Mouse (Mus musculus) thymus, postnatal 14 days (tissue): ENCODE results near the gene Gas7.

Source experiments
- DNase-seq: peaks from one replicate; pipeline ENCODE4 v3.0.0; 2021

Gas7 gene

DNA sequence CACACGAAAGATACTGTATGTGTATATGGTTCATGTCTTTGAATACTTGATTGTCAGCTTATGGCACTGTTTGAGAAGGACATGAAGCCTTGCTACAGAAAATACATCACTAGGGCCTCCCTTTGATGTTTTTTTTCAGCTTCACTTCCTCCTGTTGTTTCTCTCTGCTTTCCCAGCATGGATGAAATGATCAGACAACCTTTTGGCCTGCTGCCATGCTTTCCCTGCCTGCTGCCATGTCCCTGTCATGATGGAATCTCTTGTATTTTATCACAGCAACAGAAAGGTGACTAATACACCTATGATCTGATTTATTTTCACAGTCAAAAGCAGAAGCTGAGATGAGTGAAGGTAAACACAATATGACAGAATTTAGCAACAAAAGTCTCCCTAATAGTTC lies 278.5 kb downstream of the Gas7 start:
- DNase-seq, result no peak

DNA sequence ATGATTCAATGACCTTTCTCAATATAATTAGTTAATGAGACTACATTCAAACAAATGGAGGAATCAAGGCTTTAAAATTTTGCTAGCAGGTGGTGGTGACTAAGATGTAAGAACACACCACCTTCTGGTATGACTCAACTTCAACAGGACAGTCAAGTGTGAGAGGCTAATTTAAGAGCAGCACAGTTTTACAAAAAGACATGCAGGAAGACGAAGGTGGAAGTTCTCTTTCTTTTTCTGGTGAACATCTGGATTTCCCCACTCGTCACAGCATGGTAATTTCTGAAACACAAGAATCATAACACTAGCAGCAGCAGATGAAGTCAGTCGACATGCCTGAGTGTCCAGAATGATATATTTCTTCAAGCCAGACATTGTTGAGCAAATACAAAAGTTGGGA lies 279.4 kb downstream of the Gas7 start:
- DNase-seq, result no peak

DNA sequence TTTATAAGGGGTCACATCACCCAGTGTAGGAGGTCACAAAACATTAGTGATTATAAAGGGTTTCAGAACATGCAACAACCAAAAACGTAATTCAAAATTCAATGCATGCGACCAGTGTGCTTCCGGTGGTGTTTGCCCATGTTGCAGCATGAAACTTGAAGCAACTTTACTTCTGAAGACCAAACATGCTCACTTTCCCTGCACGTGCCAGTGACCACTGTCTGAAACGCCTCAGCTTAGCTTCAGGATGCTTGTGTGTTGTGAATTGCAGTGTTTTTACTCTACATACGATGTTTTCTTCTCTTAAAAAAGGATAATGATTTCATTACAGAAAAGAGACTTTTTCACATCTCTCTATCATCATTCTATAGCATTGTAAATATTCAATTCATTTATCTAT lies 283.1 kb downstream of the Gas7 start:
- DNase-seq, result no peak
